ENCODE assay signal across 10 mouse cellular contexts in genomic region chr19:21376445-21377218, GRCm38 (mm10).
DNase-seq lines count a peak whose midpoint lies in the region; ATAC-seq and TF ChIP-seq lines count a peak whose summit lies in the region.
"Had no signal": no experiment of that assay in that cellular context is flagged by ENCODE, and none has a peak within 500 bp of the region (broad histone marks: within the 10 kb centered on the region; RNA-seq: fewer than 3 reads in every experiment).

No protein-coding gene starts in this region.

- H3K4me2 ChIP-seq in midbrain, embryonic 11.5 days: no peak overlapping the region
- H3K4me2 ChIP-seq in midbrain, postnatal 0 days (ENCODE audit: low read depth, low read length, poor library complexity, severe bottlenecking): no peak overlapping the region
- H3K4me2 ChIP-seq: lung, embryonic 14.5 days had no signal

- H3K4me3 ChIP-seq in midbrain, embryonic 11.5 days (ENCODE audit: low read depth, low read length): no peak overlapping the region
- H3K4me3 ChIP-seq in midbrain, postnatal 0 days (ENCODE audit: low read depth, low read length): no peak overlapping the region
- H3K4me3 ChIP-seq: erythroblast, embryonic 14.5 days had no signal

- ATAC-seq in midbrain, embryonic 11.5 days (ENCODE audit: low FRiP score): no peak
- no peak for ATAC-seq in midbrain, postnatal 0 days (ENCODE audit: low FRiP score)
- ATAC-seq in erythroid progenitor cell, adult 5-6 weeks (replicated peaks; ENCODE audit: low FRiP score, poor library complexity, severe bottlenecking): peak; percentile 80
- ATAC-seq in inflammation-experienced regulatory T-cells, adult 6 months: no peak

- no peaks in the 10 kb centered on the region for H3K4me1 ChIP-seq in midbrain, embryonic 11.5 days (ENCODE audit: control insufficient read depth, insufficient read depth, low read length)
- H3K4me1 ChIP-seq in midbrain, postnatal 0 days (ENCODE audit: insufficient read depth, low read length): no peaks in the 10 kb centered on the region

- no peaks in the 10 kb centered on the region for H3K9me3 ChIP-seq in midbrain, embryonic 11.5 days (ENCODE audit: control insufficient read depth, low read length)
- H3K9me3 ChIP-seq in midbrain, postnatal 0 days (ENCODE audit: low read length): no peaks in the 10 kb centered on the region

- no peak for TF ChIP-seq CTCF in midbrain, postnatal 0 days (IDR thresholded peaks at IDR 0.05)

- 86% methylated on average over 4 of the region's 4 CpGs for WGBS in midbrain, embryonic 11.5 days
- 87% methylated on average over 4 of the region's 4 CpGs for WGBS in midbrain, postnatal 0 days

- H3K27ac ChIP-seq in midbrain, embryonic 11.5 days (ENCODE audit: low read depth, low read length): no peak overlapping the region
- H3K27ac ChIP-seq in midbrain, postnatal 0 days (ENCODE audit: low read depth, low read length): no peak overlapping the region

- no peak overlapping the region for H3K9ac ChIP-seq in midbrain, embryonic 11.5 days (ENCODE audit: low read length)
- no peak overlapping the region for H3K9ac ChIP-seq in midbrain, postnatal 0 days (replicated peaks; ENCODE audit: low read length, poor library complexity, severe bottlenecking)
- H3K9ac ChIP-seq: lung, embryonic 14.5 days had no signal

- H3K36me3 ChIP-seq in midbrain, embryonic 11.5 days (ENCODE audit: control insufficient read depth, insufficient read depth, low read length): no peaks in the 10 kb centered on the region
- H3K36me3 ChIP-seq in midbrain, postnatal 0 days (ENCODE audit: insufficient read depth, low read length): no peaks in the 10 kb centered on the region

- peak; percentile 8 to 46 for DNase-seq in adrenal gland, adult (ENCODE audit: inconsistent age in 2 of 2, low spot score in 1 of 2)
- DNase-seq in adrenal gland, postnatal 4 days (ENCODE audit: low spot score in 2 of 2): no peak
- peak; percentile 73 for DNase-seq in midbrain, embryonic 11.5 days (ENCODE audit: low spot score, missing footprints)
- no peak for DNase-seq in midbrain, postnatal 0 days (ENCODE audit: low spot score)
- peak; percentile 46 for DNase-seq in skeletal muscle tissue, adult 2 months (ENCODE audit: low read depth, low spot score)
- no peak for DNase-seq in thymus, adult 18-20 months
- DNase-seq: lung, embryonic 14.5 days had no signal

- H3K27me3 ChIP-seq in midbrain, embryonic 11.5 days (ENCODE audit: control insufficient read depth, insufficient read depth, low read length): no peaks in the 10 kb centered on the region
- H3K27me3 ChIP-seq in midbrain, postnatal 0 days (ENCODE audit: insufficient read depth, low read length): no peaks in the 10 kb centered on the region

Comparison
In these comparisons a context has a peak if more than half of its experiments do, and no peak if none do; other contexts are left out.
1. DNase-seq: peak in adrenal gland, adult (2 of 2), midbrain, embryonic 11.5 days (single experiment) and skeletal muscle tissue, adult 2 months (single experiment); none in adrenal gland, postnatal 4 days (0 of 2), midbrain, postnatal 0 days (single experiment) and thymus, adult 18-20 months (0 of 2).